Mouse (Mus musculus): ENCODE data around the gene Zfr2. TPM values are rescaled to one million over a fixed set of nuclear protein-coding genes. Genes with fewer than 3 reads are reported as not detected.
"Not testable (repeated sequence)": the region's sequence is repeated elsewhere in the genome, so short reads cannot be mapped to it uniquely, and the experiment has no call there.

Zfr2 gene
- polyA plus RNA-seq, 1 experiment from 2014 or later: 5.6 TPM

- H3K36me3 ChIP-seq: no peaks in the 10 kb centered on the region
- H3K27me3 ChIP-seq (ENCODE audit: insufficient read depth, poor library complexity, severe bottlenecking): peaks cover 12% of the 10 kb centered on the region; the same call in 1 of the 2 replicates
These were observed 16.1 kb upstream of the Zfr2 start for GRCm38 (mm10) chr10:81216810-81217209.

GRCm38 (mm10) chr10:81217267-81217666 is 15.7 kb upstream of the Zfr2 start:
- H3K27ac ChIP-seq; H3K9me3 ChIP-seq; H3K4me3 ChIP-seq; H3K36me3 ChIP-seq; H3K4me1 ChIP-seq; DNase-seq (ENCODE audit: low spot score): not testable (repeated sequence)
- 36% methylated on average over 1 of the region's 1 CpGs for WGBS
- peaks cover 12% of the 10 kb centered on the region; the same call in 1 of the 2 replicates for H3K27me3 ChIP-seq (ENCODE audit: insufficient read depth, poor library complexity, severe bottlenecking)

More at GRCm38 (mm10) chr10:81216810-81217209, 16.1 kb upstream of the Zfr2 start:
- no peak overlapping the region for H3K27ac ChIP-seq
- no peak for DNase-seq (ENCODE audit: low spot score)
- WGBS: 82% methylated on average over 6 of the region's 6 CpGs
- 0 out of 2 replicates have a peak, but pooled peaks cover 4% of the 10 kb centered on the region for H3K4me1 ChIP-seq
- H3K9me3 ChIP-seq: no peaks in the 10 kb centered on the region
- H3K4me3 ChIP-seq: no peak overlapping the region

GRCm38 (mm10) chr10:81217964-81218363 is 15.0 kb upstream of the Zfr2 start:
- no peak overlapping the region for H3K27ac ChIP-seq
- peaks cover 12% of the 10 kb centered on the region; the same call in 1 of the 2 replicates for H3K27me3 ChIP-seq (ENCODE audit: insufficient read depth, poor library complexity, severe bottlenecking)
- WGBS: 37% methylated on average over 7 of the region's 7 CpGs
- no peaks in the 10 kb centered on the region for H3K36me3 ChIP-seq
- no peaks in the 10 kb centered on the region for H3K9me3 ChIP-seq
- 0 out of 2 replicates have a peak, but pooled peaks cover 4% of the 10 kb centered on the region for H3K4me1 ChIP-seq
- no peak for DNase-seq (ENCODE audit: low spot score)
- H3K4me3 ChIP-seq: no peak overlapping the region

- 82% methylated on average over 5 of the region's 5 CpGs for WGBS
- no peaks in the 10 kb centered on the region for H3K9me3 ChIP-seq
- no peaks in the 10 kb centered on the region for H3K36me3 ChIP-seq
- H3K4me1 ChIP-seq: 0 out of 2 replicates have a peak, but pooled peaks cover 4% of the 10 kb centered on the region
- H3K4me3 ChIP-seq: no peak overlapping the region
- H3K27ac ChIP-seq: no peak overlapping the region
- DNase-seq (ENCODE audit: low spot score): no peak
- H3K27me3 ChIP-seq (ENCODE audit: insufficient read depth, poor library complexity, severe bottlenecking): peaks cover 17% of the 10 kb centered on the region; the same call in 1 of the 2 replicates
These were observed 11.4 kb upstream of the Zfr2 start for GRCm38 (mm10) chr10:81221402-81222015.

GRCm38 (mm10) chr10:81223731-81224130 is 9.2 kb upstream of the Zfr2 start:
- not testable (repeated sequence) for H3K4me3 ChIP-seq; H3K36me3 ChIP-seq; H3K27ac ChIP-seq; DNase-seq (ENCODE audit: low spot score); H3K4me1 ChIP-seq; H3K9me3 ChIP-seq
- 56% methylated on average over 2 of the region's 2 CpGs for WGBS
- H3K27me3 ChIP-seq (ENCODE audit: insufficient read depth, poor library complexity, severe bottlenecking): peaks cover 24% of the 10 kb centered on the region

GRCm38 (mm10) chr10:81229735-81230437 is 3.1 kb upstream of the Zfr2 start:
- Histone ChIP-seq H3K36me3 (no peaks in the 10 kb centered on the region; the same call in 1 of the 2 replicates), H3K27ac (no peak overlapping the region), H3K9me3 (no peaks in the 10 kb centered on the region), H3K4me3 (peak overlapping the region; percentile 44), H3K4me1 (peaks cover 31% of the 10 kb centered on the region), H3K27me3 (ENCODE audit: insufficient read depth, poor library complexity, severe bottlenecking) (peaks cover 51% of the 10 kb centered on the region)
- 13% methylated on average over 20 of the region's 20 CpGs for WGBS
- DNase-seq (ENCODE audit: low spot score): no peak

- Histone ChIP-seq H3K4me1 (peaks cover 31% of the 10 kb centered on the region), H3K9me3 (no peaks in the 10 kb centered on the region), H3K36me3 (no peaks in the 10 kb centered on the region; the same call in 1 of the 2 replicates), H3K27me3 (ENCODE audit: insufficient read depth, poor library complexity, severe bottlenecking) (peaks cover 50% of the 10 kb centered on the region), H3K4me3 (peak within 1 kb of the TSS; percentile 44), H3K27ac (peak within 1 kb of the TSS; percentile 36; the same call in 1 of the 2 replicates)
- 12% methylated on average over 27 of the region's 27 CpGs for WGBS
- DNase-seq (ENCODE audit: low spot score): no peak
These were observed 2.3 kb upstream of the Zfr2 start, which contains the start of gene Atcay for GRCm38 (mm10) chr10:81230438-81231332. Atcay (minus strand) TSS chr10:81230833.

GRCm38 (mm10) chr10:81231436-81231835 is 1.5 kb upstream of the Zfr2 start:
- peaks cover 31% of the 10 kb centered on the region for H3K4me1 ChIP-seq
- no peaks in the 10 kb centered on the region for H3K9me3 ChIP-seq
- peaks cover 46% of the 10 kb centered on the region for H3K27me3 ChIP-seq (ENCODE audit: insufficient read depth, poor library complexity, severe bottlenecking)
- no peaks in the 10 kb centered on the region; the same call in 1 of the 2 replicates for H3K36me3 ChIP-seq
- DNase-seq (ENCODE audit: low spot score): no peak
- no peak overlapping the region for H3K27ac ChIP-seq
- 47% methylated on average over 7 of the region's 7 CpGs for WGBS
- H3K4me3 ChIP-seq: no peak overlapping the region

- H3K9me3 ChIP-seq: no peaks in the 10 kb centered on the region
- H3K4me3 ChIP-seq: peak overlapping the region; percentile 84
- no peak for DNase-seq (ENCODE audit: low spot score)
- peak overlapping the region; percentile 94 for H3K27ac ChIP-seq
- WGBS: under 1% methylated on average over 27 of the region's 28 CpGs
- no peaks in the 10 kb centered on the region; the same call in 1 of the 2 replicates for H3K36me3 ChIP-seq
- H3K4me1 ChIP-seq: peaks cover 41% of the 10 kb centered on the region
- peaks cover 59% of the 10 kb centered on the region for H3K27me3 ChIP-seq (ENCODE audit: insufficient read depth, poor library complexity, severe bottlenecking)
These were observed 251 bp downstream of the Zfr2 start for GRCm38 (mm10) chr10:81233226-81233585.

- no peak overlapping the region for H3K27ac ChIP-seq
- peaks cover 59% of the 10 kb centered on the region for H3K27me3 ChIP-seq (ENCODE audit: insufficient read depth, poor library complexity, severe bottlenecking)
- 70% methylated on average over 6 of the region's 6 CpGs for WGBS
- H3K4me3 ChIP-seq: no peak overlapping the region; the same call in 1 of the 2 replicates
- peaks cover 43% of the 10 kb centered on the region for H3K4me1 ChIP-seq
- DNase-seq (ENCODE audit: low spot score): no peak
- no peaks in the 10 kb centered on the region for H3K9me3 ChIP-seq
- H3K36me3 ChIP-seq: no peaks in the 10 kb centered on the region; the same call in 1 of the 2 replicates
These were observed 1.3 kb downstream of the Zfr2 start for GRCm38 (mm10) chr10:81234206-81234605.

- no peak overlapping the region for H3K27ac ChIP-seq
- no peaks in the 10 kb centered on the region for H3K9me3 ChIP-seq
- peaks cover 59% of the 10 kb centered on the region for H3K27me3 ChIP-seq (ENCODE audit: insufficient read depth, poor library complexity, severe bottlenecking)
- peaks cover 35% of the 10 kb centered on the region for H3K4me1 ChIP-seq
- no peak for DNase-seq (ENCODE audit: low spot score)
- no peak overlapping the region for H3K4me3 ChIP-seq
- no peaks in the 10 kb centered on the region; the same call in 1 of the 2 replicates for H3K36me3 ChIP-seq
- WGBS: 87% methylated on average over 12 of the region's 12 CpGs
These were observed 3.7 kb downstream of the Zfr2 start for GRCm38 (mm10) chr10:81236471-81237268.

GRCm38 (mm10) chr10:81238618-81239017 is 5.7 kb downstream of the Zfr2 start:
- H3K36me3 ChIP-seq: no peaks in the 10 kb centered on the region; the same call in 1 of the 2 replicates
- 89% methylated on average over 2 of the region's 2 CpGs for whole genome bisulfite sequencing
- H3K4me1 ChIP-seq: peaks cover 25% of the 10 kb centered on the region
- H3K27me3 ChIP-seq (ENCODE audit: insufficient read depth, poor library complexity, severe bottlenecking): peaks cover 71% of the 10 kb centered on the region
- H3K27ac ChIP-seq: no peak overlapping the region
- H3K9me3 ChIP-seq: no peaks in the 10 kb centered on the region
- no peak overlapping the region for H3K4me3 ChIP-seq
- no peak for DNase-seq (ENCODE audit: low spot score)
